Mouse (Mus musculus): ENCODE data around the gene Swap70. TPM values are rescaled to one million over a fixed set of nuclear protein-coding genes. Genes with fewer than 3 reads are reported as not detected.

The Swap70 gene
- polyA plus RNA-seq, 2 experiments: 5.5 to 7.9 TPM

DNA sequence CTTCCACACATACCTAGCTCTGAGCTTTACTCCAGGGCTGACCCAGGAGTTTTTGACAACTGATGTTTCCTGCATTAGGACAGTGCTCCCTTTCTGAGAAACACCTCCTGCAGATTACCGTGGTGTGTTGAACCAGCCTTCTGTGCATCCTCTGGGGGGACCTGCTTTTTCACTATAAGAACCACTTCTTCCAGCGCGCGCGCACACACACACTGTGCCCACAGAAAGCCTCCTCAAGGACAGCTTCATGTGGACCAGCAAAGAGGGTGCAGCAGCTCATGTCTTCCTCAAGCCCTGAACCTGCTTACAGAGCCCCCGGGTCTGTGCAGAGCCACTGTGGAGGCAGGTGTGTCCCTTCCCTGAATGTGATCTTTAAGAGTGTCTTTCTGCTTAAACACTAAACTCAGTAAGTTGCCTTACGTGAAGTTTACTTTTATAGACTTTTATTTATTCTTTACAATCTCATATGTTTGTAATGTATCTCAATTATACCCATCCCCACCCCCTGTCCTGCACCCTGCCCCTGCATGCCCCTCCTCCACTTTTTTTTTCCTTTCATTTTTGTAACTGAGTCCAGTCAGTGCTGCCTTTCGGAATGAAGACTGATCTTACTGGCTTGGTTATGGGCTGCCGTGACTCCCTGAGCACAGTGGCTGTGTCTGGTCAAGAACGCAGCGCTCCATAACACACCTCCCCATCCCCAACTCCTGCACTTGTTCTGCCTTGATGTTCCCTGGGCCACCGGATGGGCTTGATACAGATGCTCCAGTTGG, 63.8 kb downstream of the Swap70 start:
- no peak overlapping the region for H3K4me2 ChIP-seq (ENCODE audit: low read depth)
- no peak for TF ChIP-seq CTCF (IDR thresholded peaks at IDR 0.05; ENCODE audit: low read depth)
- DNase-seq (ENCODE audit: low read depth in 3 of 3, low spot score in 3 of 3) (no peak), ATAC-seq (ENCODE audit: insufficient read depth) (no peak)
- no peaks in the 10 kb centered on the region for H3K27me3 ChIP-seq (ENCODE audit: control insufficient read depth, insufficient read depth, low read length)
- no peak overlapping the region for H3K27ac ChIP-seq
- H3K4me1 ChIP-seq (replicated peaks; ENCODE audit: control insufficient read depth in 2 of 2, insufficient read depth in 2 of 2, low read length in 1 of 2): no peaks in the 10 kb centered on the region
- no peak overlapping the region for H3K9ac ChIP-seq (replicated peaks)
- 80% methylated on average over 12 of the region's 12 CpGs for WGBS (ENCODE audit: insufficient replicate concordance)
- no peak overlapping the region for H3K4me3 ChIP-seq (ENCODE audit: insufficient read depth in 1 of 2, low read depth in 2 of 2, low read length in 2 of 2)
- H3K9me3 ChIP-seq (ENCODE audit: control insufficient read depth, low read length): no peaks in the 10 kb centered on the region
- H3K36me3 ChIP-seq (replicated peaks; ENCODE audit: control insufficient read depth, insufficient read depth, low read depth): no peaks in the 10 kb centered on the region

DNA sequence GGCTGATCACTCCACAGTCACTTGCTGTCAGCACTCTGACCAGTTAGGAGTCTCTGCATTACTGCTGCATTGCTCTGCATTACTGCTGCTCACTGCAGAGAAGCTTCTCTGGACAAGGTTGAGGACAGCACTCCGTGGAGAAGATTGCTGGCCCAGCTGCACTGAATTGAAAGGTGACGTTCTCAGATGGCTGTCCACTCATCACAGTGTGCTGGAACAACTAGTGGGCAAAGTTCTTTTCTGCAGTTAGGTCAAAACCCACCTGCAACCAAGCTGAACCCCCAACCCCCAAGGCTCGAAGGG, 64.3 kb downstream of the Swap70 start:
- Histone ChIP-seq H3K27ac (no peak overlapping the region), H3K9ac (replicated peaks) (no peak overlapping the region), H3K4me2 (ENCODE audit: low read depth) (no peak overlapping the region), H3K4me3 (ENCODE audit: insufficient read depth in 1 of 2, low read depth in 2 of 2, low read length in 2 of 2) (no peak overlapping the region), H3K4me1 (replicated peaks; ENCODE audit: control insufficient read depth in 2 of 2, insufficient read depth in 2 of 2, low read length in 1 of 2) (no peaks in the 10 kb centered on the region), H3K9me3 (ENCODE audit: control insufficient read depth, low read length) (no peaks in the 10 kb centered on the region), H3K27me3 (ENCODE audit: control insufficient read depth, insufficient read depth, low read length) (no peaks in the 10 kb centered on the region), H3K36me3 (replicated peaks; ENCODE audit: control insufficient read depth, insufficient read depth, low read depth) (no peaks in the 10 kb centered on the region)
- 60% methylated on average over 3 of the region's 3 CpGs for WGBS (ENCODE audit: insufficient replicate concordance)
- ATAC-seq (ENCODE audit: insufficient read depth) (no peak), DNase-seq (ENCODE audit: low read depth in 3 of 3, low spot score in 3 of 3) (no peak)
- TF ChIP-seq EP300 (IDR thresholded peaks at IDR 0.05; ENCODE audit: low read depth): no peak
- no peak for TF ChIP-seq CTCF (IDR thresholded peaks at IDR 0.05; ENCODE audit: low read depth)

- Histone ChIP-seq H3K27ac (no peak overlapping the region), H3K9me3 (ENCODE audit: control insufficient read depth, low read length) (no peaks in the 10 kb centered on the region), H3K4me2 (ENCODE audit: low read depth) (no peak overlapping the region), H3K9ac (replicated peaks) (no peak overlapping the region), H3K4me1 (replicated peaks; ENCODE audit: control insufficient read depth in 2 of 2, insufficient read depth in 2 of 2, low read length in 1 of 2) (no peaks in the 10 kb centered on the region), H3K27me3 (ENCODE audit: control insufficient read depth, insufficient read depth, low read length) (no peaks in the 10 kb centered on the region), H3K36me3 (replicated peaks; ENCODE audit: control insufficient read depth, insufficient read depth, low read depth) (no peaks in the 10 kb centered on the region), H3K4me3 (ENCODE audit: insufficient read depth in 1 of 2, low read depth in 2 of 2, low read length in 2 of 2) (no peak overlapping the region)
- ATAC-seq (ENCODE audit: insufficient read depth) (no peak), DNase-seq (ENCODE audit: low read depth in 3 of 3, low spot score in 3 of 3) (no peak)
- 57% methylated on average over 8 of the region's 8 CpGs for WGBS (ENCODE audit: insufficient replicate concordance)
- TF ChIP-seq EP300 (IDR thresholded peaks at IDR 0.05; ENCODE audit: low read depth) (no peak), CTCF (IDR thresholded peaks at IDR 0.05; ENCODE audit: low read depth) (no peak)
Observed at GRCm38 (mm10) chr7:110286198-110286732, 64.8 kb downstream of the Swap70 start.

- Histone ChIP-seq H3K9me3 (ENCODE audit: control insufficient read depth, low read length) (no peaks in the 10 kb centered on the region), H3K27me3 (ENCODE audit: control insufficient read depth, insufficient read depth, low read length) (no peaks in the 10 kb centered on the region), H3K4me3 (ENCODE audit: insufficient read depth in 1 of 2, low read depth in 2 of 2, low read length in 2 of 2) (no peak overlapping the region), H3K36me3 (replicated peaks; ENCODE audit: control insufficient read depth, insufficient read depth, low read depth) (no peaks in the 10 kb centered on the region), H3K4me1 (replicated peaks; ENCODE audit: control insufficient read depth in 2 of 2, insufficient read depth in 2 of 2, low read length in 1 of 2) (no peaks in the 10 kb centered on the region), H3K27ac (no peak overlapping the region), H3K4me2 (ENCODE audit: low read depth) (no peak overlapping the region), H3K9ac (replicated peaks) (no peak overlapping the region)
- WGBS (ENCODE audit: insufficient replicate concordance): 11% methylated on average over 12 of the region's 12 CpGs
- peak; percentile 18 to 28 (median 19) for DNase-seq (ENCODE audit: low read depth in 3 of 3, low spot score in 3 of 3)
- peak; percentile 92 for TF ChIP-seq CTCF (IDR thresholded peaks at IDR 0.05; ENCODE audit: low read depth)
- no peak for TF ChIP-seq EP300 (IDR thresholded peaks at IDR 0.05; ENCODE audit: low read depth)
- ATAC-seq (ENCODE audit: insufficient read depth): no peak; the same call in 1 of the 2 replicates
Observed at GRCm38 (mm10) chr7:110286838-110287475, 65.4 kb downstream of the Swap70 start.

- no peaks in the 10 kb centered on the region for H3K9me3 ChIP-seq (ENCODE audit: control insufficient read depth, low read length)
- H3K4me2 ChIP-seq (ENCODE audit: low read depth): no peak overlapping the region
- no peaks in the 10 kb centered on the region for H3K36me3 ChIP-seq (replicated peaks; ENCODE audit: control insufficient read depth, insufficient read depth, low read depth)
- H3K4me3 ChIP-seq (ENCODE audit: insufficient read depth in 1 of 2, low read depth in 2 of 2, low read length in 2 of 2): no peak overlapping the region
- DNase-seq (ENCODE audit: low read depth in 3 of 3, low spot score in 3 of 3) (no peak), ATAC-seq (ENCODE audit: insufficient read depth) (peak; percentile 50)
- no peaks in the 10 kb centered on the region for H3K27me3 ChIP-seq (ENCODE audit: control insufficient read depth, insufficient read depth, low read length)
- whole genome bisulfite sequencing (ENCODE audit: insufficient replicate concordance): 33% methylated on average over 8 of the region's 8 CpGs
- no peak overlapping the region for H3K27ac ChIP-seq
- no peak for TF ChIP-seq EP300 (IDR thresholded peaks at IDR 0.05; ENCODE audit: low read depth)
- no peaks in the 10 kb centered on the region for H3K4me1 ChIP-seq (replicated peaks; ENCODE audit: control insufficient read depth in 2 of 2, insufficient read depth in 2 of 2, low read length in 1 of 2)
- H3K9ac ChIP-seq (replicated peaks): no peak overlapping the region
Observed at GRCm38 (mm10) chr7:110287476-110288071, 66.1 kb downstream of the Swap70 start.

Data from liver, embryonic 14.5 days (tissue).